Mouse (Mus musculus): ENCODE measurements around the gene Ank3.

GRCm38 (mm10) chr10:70057064-70057463, 658.5 kb downstream of the Ank3 start:
- no peak for TF ChIP-seq POLR2A (IDR thresholded peaks at IDR 0.05; ENCODE audit: low read depth, low read length)
- no peak for TF ChIP-seq CTCF (IDR thresholded peaks at IDR 0.05; ENCODE audit: extremely low read depth, insufficient read length, insufficient replicate concordance, low read depth, low read length)
